Mouse (Mus musculus): ENCODE results near the gene Epgn. TPM values are rescaled to one million over a fixed set of nuclear protein-coding genes. Genes with fewer than 3 reads are reported as not detected.
A peak's percentile ranks its signal among the peaks of the same experiment; 100 is the strongest.

The Epgn gene
- total RNA-seq, 1 experiment: not detected

DNA sequence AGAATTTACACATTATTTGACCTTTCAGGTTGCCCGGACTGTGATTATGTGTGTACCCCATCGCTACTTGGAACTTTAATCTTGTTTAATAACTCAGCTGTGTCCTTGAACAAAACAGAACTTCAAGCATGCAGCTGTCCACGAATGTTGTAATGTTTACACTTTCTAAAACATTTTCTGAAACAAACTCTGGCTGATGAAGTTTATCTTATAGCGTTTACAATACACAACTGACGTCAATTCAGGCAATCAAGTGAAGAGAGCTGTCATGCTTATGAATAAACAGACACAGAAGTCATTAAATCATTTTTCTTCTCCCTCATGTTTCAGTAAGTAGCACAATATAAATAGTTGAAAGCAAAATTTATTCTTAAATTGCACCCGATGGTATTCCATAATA lies 20.7 kb downstream of the Epgn start:
- Histone ChIP-seq H3K9ac (ENCODE audit: insufficient read depth, low read depth, low read length, poor library complexity, severe bottlenecking) (no peak overlapping the region), H3K27ac (ENCODE audit: insufficient read depth, low read depth, low read length, poor library complexity, severe bottlenecking) (no peak overlapping the region), H3K4me1 (ENCODE audit: control insufficient read depth in 2 of 2, insufficient read depth in 2 of 2, low read length in 2 of 2, poor library complexity in 1 of 2) (no peaks in the 10 kb centered on the region), H3K36me3 (ENCODE audit: control insufficient read depth, insufficient read depth, low read length, poor library complexity, severe bottlenecking) (no peaks in the 10 kb centered on the region), H3K4me3 (ENCODE audit: insufficient read depth in 1 of 2, low read depth in 1 of 2, low read length in 2 of 2, poor library complexity in 1 of 2, severe bottlenecking in 1 of 2) (no peak overlapping the region), H3K9me3 (ENCODE audit: control insufficient read depth, insufficient read depth, low read depth, low read length) (no peaks in the 10 kb centered on the region)
- TF ChIP-seq CHD2 (IDR thresholded peaks at IDR 0.05; ENCODE audit: low read depth, low read length) (no peak), HCFC1 (IDR thresholded peaks at IDR 0.05; ENCODE audit: borderline replicate concordance, insufficient read depth, low read length) (no peak), ZC3H11A (IDR thresholded peaks at IDR 0.05; ENCODE audit: borderline replicate concordance, low read depth, low read length) (no peak), MAFK (IDR thresholded peaks at IDR 0.05; ENCODE audit: insufficient read depth, low read depth, low read length) (no peak), ZNF384 (IDR thresholded peaks at IDR 0.05; ENCODE audit: low read depth, low read length) (no peak)
- in situ Hi-C loops (cut with MboI; ENCODE audit: low sequenced_read_pairs in 2 of 2, unreplicated experiment in 2 of 2): no loop called here
- no peak for DNase-seq (ENCODE audit: low read depth, low spot score)

GRCm38 (mm10) chr5:91048397-91048796 lies 21.1 kb downstream of the Epgn start:
- no peak for TF ChIP-seq MAFK (IDR thresholded peaks at IDR 0.05; ENCODE audit: insufficient read depth, low read depth, low read length)
- TF ChIP-seq HCFC1 (IDR thresholded peaks at IDR 0.05; ENCODE audit: borderline replicate concordance, insufficient read depth, low read length): no peak
- TF ChIP-seq ZC3H11A (IDR thresholded peaks at IDR 0.05; ENCODE audit: borderline replicate concordance, low read depth, low read length): no peak
- no peak for TF ChIP-seq CHD2 (IDR thresholded peaks at IDR 0.05; ENCODE audit: low read depth, low read length)
- no peak for TF ChIP-seq ZNF384 (IDR thresholded peaks at IDR 0.05; ENCODE audit: low read depth, low read length)
- no peak for DNase-seq (ENCODE audit: low read depth, low spot score)
- in situ Hi-C loops (cut with MboI; ENCODE audit: low sequenced_read_pairs in 2 of 2, unreplicated experiment in 2 of 2): no loop called here
- Histone ChIP-seq H3K4me3 (ENCODE audit: insufficient read depth in 1 of 2, low read depth in 1 of 2, low read length in 2 of 2, poor library complexity in 1 of 2, severe bottlenecking in 1 of 2) (no peak overlapping the region), H3K9ac (ENCODE audit: insufficient read depth, low read depth, low read length, poor library complexity, severe bottlenecking) (no peak overlapping the region), H3K36me3 (ENCODE audit: control insufficient read depth, insufficient read depth, low read length, poor library complexity, severe bottlenecking) (no peaks in the 10 kb centered on the region), H3K4me1 (ENCODE audit: control insufficient read depth in 2 of 2, insufficient read depth in 2 of 2, low read length in 2 of 2, poor library complexity in 1 of 2) (no peaks in the 10 kb centered on the region), H3K27ac (ENCODE audit: insufficient read depth, low read depth, low read length, poor library complexity, severe bottlenecking) (no peak overlapping the region), H3K9me3 (ENCODE audit: control insufficient read depth, insufficient read depth, low read depth, low read length) (no peaks in the 10 kb centered on the region)

DNA sequence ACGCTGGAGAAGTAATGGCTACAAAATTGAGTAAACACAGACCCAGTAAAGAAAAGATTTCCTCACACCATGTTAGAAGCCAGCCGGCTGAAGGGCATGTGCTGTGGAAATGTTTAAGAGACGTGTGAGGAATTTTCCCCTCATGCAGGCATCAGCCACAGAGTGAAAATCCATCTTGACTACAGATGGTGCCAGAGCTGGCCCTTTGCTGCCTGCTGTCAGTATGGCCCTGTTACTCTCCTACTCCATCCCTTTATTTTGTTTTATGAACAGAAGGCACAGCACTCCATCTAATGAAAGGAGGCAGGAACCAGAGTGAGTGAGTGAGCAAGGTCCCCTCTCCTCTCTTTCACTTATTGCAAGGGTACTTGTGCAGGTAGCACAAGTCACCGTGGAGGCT lies 45.1 kb downstream of the Epgn start:
- TF ChIP-seq HCFC1 (IDR thresholded peaks at IDR 0.05; ENCODE audit: borderline replicate concordance, insufficient read depth, low read length): no peak
- TF ChIP-seq MAFK (IDR thresholded peaks at IDR 0.05; ENCODE audit: insufficient read depth, low read depth, low read length): no peak
- TF ChIP-seq ZNF384 (IDR thresholded peaks at IDR 0.05; ENCODE audit: low read depth, low read length): no peak
- no peak for TF ChIP-seq ZC3H11A (IDR thresholded peaks at IDR 0.05; ENCODE audit: borderline replicate concordance, low read depth, low read length)
- no peak for TF ChIP-seq CHD2 (IDR thresholded peaks at IDR 0.05; ENCODE audit: low read depth, low read length)
- Histone ChIP-seq H3K4me1 (ENCODE audit: control insufficient read depth in 2 of 2, insufficient read depth in 2 of 2, low read length in 2 of 2, poor library complexity in 1 of 2) (no peaks in the 10 kb centered on the region), H3K9ac (ENCODE audit: insufficient read depth, low read depth, low read length, poor library complexity, severe bottlenecking) (no peak overlapping the region), H3K36me3 (ENCODE audit: control insufficient read depth, insufficient read depth, low read length, poor library complexity, severe bottlenecking) (no peaks in the 10 kb centered on the region), H3K9me3 (ENCODE audit: control insufficient read depth, insufficient read depth, low read depth, low read length) (no peaks in the 10 kb centered on the region), H3K4me3 (ENCODE audit: insufficient read depth in 1 of 2, low read depth in 1 of 2, low read length in 2 of 2, poor library complexity in 1 of 2, severe bottlenecking in 1 of 2) (no peak overlapping the region), H3K27ac (ENCODE audit: insufficient read depth, low read depth, low read length, poor library complexity, severe bottlenecking) (no peak overlapping the region)
- in situ Hi-C loops (cut with MboI; ENCODE audit: low sequenced_read_pairs in 2 of 2, unreplicated experiment in 2 of 2): no loop called here
- no peak for DNase-seq (ENCODE audit: low read depth, low spot score)

GRCm38 (mm10) chr5:91073626-91074025 lies 46.4 kb downstream of the Epgn start:
- Histone ChIP-seq H3K36me3 (ENCODE audit: control insufficient read depth, insufficient read depth, low read length, poor library complexity, severe bottlenecking) (no peaks in the 10 kb centered on the region), H3K4me1 (ENCODE audit: control insufficient read depth in 2 of 2, insufficient read depth in 2 of 2, low read length in 2 of 2, poor library complexity in 1 of 2) (no peaks in the 10 kb centered on the region), H3K9ac (ENCODE audit: insufficient read depth, low read depth, low read length, poor library complexity, severe bottlenecking) (no peak overlapping the region), H3K27ac (ENCODE audit: insufficient read depth, low read depth, low read length, poor library complexity, severe bottlenecking) (no peak overlapping the region), H3K4me3 (ENCODE audit: insufficient read depth in 1 of 2, low read depth in 1 of 2, low read length in 2 of 2, poor library complexity in 1 of 2, severe bottlenecking in 1 of 2) (no peak overlapping the region), H3K9me3 (ENCODE audit: control insufficient read depth, insufficient read depth, low read depth, low read length) (no peaks in the 10 kb centered on the region)
- TF ChIP-seq ZNF384 (IDR thresholded peaks at IDR 0.05; ENCODE audit: low read depth, low read length): no peak
- in situ Hi-C loops (cut with MboI; ENCODE audit: low sequenced_read_pairs in 2 of 2, unreplicated experiment in 2 of 2): no loop called here
- DNase-seq (ENCODE audit: low read depth, low spot score): no peak

- no peak overlapping the region for H3K27ac ChIP-seq (ENCODE audit: insufficient read depth, low read depth, low read length, poor library complexity, severe bottlenecking)
These were observed 46.8 kb downstream of the Epgn start for GRCm38 (mm10) chr5:91074026-91074425.

More at GRCm38 (mm10) chr5:91074026-91074425, 46.8 kb downstream of the Epgn start:
- TF ChIP-seq MAFK (IDR thresholded peaks at IDR 0.05; ENCODE audit: insufficient read depth, low read depth, low read length) (no peak), HCFC1 (IDR thresholded peaks at IDR 0.05; ENCODE audit: borderline replicate concordance, insufficient read depth, low read length) (no peak), ZC3H11A (IDR thresholded peaks at IDR 0.05; ENCODE audit: borderline replicate concordance, low read depth, low read length) (no peak), CHD2 (IDR thresholded peaks at IDR 0.05; ENCODE audit: low read depth, low read length) (no peak), ZNF384 (IDR thresholded peaks at IDR 0.05; ENCODE audit: low read depth, low read length) (no peak)
- Histone ChIP-seq H3K4me1 (ENCODE audit: control insufficient read depth in 2 of 2, insufficient read depth in 2 of 2, low read length in 2 of 2, poor library complexity in 1 of 2) (no peaks in the 10 kb centered on the region), H3K9me3 (ENCODE audit: control insufficient read depth, insufficient read depth, low read depth, low read length) (no peaks in the 10 kb centered on the region), H3K36me3 (ENCODE audit: control insufficient read depth, insufficient read depth, low read length, poor library complexity, severe bottlenecking) (no peaks in the 10 kb centered on the region), H3K9ac (ENCODE audit: insufficient read depth, low read depth, low read length, poor library complexity, severe bottlenecking) (no peak overlapping the region), H3K4me3 (ENCODE audit: insufficient read depth in 1 of 2, low read depth in 1 of 2, low read length in 2 of 2, poor library complexity in 1 of 2, severe bottlenecking in 1 of 2) (peak overlapping the region in 1 of 2 experiments; percentile 21; a peak in 1 of 4 replicates)
- in situ Hi-C loops (cut with MboI; ENCODE audit: low sequenced_read_pairs in 2 of 2, unreplicated experiment in 2 of 2): no loop called here
- DNase-seq (ENCODE audit: low read depth, low spot score): no peak
